Mouse (Mus musculus) thymus, adult 18-20 months (tissue): ENCODE measurements around the gene Olfr1377.
"Not testable (repeated sequence)": the region's sequence is repeated elsewhere in the genome, so short reads cannot be mapped to it uniquely, and the experiment has no call there.

ENCODE experiments used
- DNase-seq, 2 experiments: peaks; one replicate each; pipeline ENCODE4 v3.0.0; 2022; ENCODE audit warnings: mixed read lengths in 2 of 2

Gene Olfr1377

GRCm38 (mm10) chr11:50981667-50982066 is at the start of gene Olfr1377:
Gene Olfr1377, plus strand, starts transcription at chr11:50981967.
- DNase-seq = no peak

DNA sequence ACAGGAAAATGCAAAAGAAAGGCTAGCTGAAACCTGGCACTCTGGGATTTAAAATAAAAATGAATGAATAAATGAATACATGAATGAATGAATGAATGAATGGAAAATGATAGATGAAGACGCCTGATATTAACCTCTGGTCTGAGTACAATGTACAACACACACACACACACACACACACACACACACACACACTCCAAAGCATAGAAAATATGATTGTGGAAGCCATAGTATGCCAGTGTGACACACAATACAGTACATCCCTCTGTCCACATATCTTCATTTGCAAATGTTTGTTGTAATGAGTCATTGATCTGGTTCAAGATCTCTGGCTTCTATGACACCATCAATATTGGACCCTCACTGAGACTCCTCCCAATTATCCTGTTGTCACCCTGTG is 49.7 kb upstream of the Olfr1377 start:
- no peak for DNase-seq

DNA sequence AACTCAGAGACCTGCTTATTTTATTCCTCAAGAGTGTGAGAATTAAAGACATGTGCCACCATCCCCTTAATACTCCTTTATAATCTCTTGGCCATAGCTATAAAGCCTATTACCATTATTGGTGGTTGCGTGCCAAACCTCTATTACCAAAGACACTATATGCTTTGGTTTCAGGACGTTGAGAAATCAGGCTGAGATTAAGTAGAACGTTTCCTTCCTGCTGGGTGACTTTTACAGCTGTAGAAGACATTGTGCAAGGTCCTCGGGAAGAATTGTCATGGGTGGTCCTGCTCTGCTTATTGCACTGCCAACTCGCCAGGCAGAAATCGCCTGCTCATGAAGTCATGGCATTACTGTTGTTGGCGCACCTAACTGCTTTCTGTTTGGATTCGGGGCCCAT is 43.3 kb upstream of the Olfr1377 start:
- no peak for DNase-seq

GRCm38 (mm10) chr11:50939621-50940366 is 42.0 kb upstream of the Olfr1377 start:
- no peak for DNase-seq

DNA sequence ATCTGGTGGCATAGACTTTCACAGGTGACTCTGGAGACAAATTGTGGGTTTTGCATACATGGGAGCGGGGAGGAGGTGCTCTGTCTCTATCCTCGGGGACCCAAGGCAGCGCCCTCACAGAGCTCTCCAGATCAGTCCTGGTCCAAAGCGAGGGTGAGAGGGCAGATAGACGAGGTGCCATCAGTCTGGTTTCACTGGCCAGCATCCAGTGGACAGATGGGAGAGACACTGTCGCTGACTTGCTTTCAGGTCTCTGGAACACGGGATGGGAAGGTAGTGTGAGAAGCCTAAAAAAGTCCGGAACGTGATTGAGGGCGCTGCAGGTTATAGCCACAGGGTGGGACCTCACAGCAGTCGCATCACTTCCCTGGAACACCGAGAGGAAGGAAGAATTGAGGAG is 39.4 kb upstream of the Olfr1377 start:
- no peak for DNase-seq

DNA sequence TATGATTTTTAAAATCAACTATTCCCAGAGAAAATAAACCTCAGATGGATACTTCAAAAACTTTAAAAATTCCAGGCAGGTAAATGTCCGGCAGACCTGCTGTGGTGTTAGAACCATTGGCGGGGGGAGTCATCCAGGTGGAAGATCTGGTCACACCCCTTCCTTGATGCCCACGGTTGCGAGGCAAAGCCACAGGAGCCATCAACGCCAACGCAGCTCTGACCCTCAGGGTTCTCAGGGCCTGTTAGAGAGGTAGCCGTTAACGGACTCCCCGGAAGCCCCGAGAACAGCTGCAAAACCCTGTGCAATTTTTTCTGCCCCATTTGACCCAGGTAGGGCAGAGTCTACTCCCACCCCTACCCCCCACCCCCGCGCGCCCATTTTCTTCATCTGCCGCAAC is 38.3 kb upstream of the Olfr1377 start, which contains the start of gene 4933414I15Rik:
4933414I15Rik (minus strand) TSS at position 260 of the 400 bp plus-strand sequence.
- no peak for DNase-seq

DNA sequence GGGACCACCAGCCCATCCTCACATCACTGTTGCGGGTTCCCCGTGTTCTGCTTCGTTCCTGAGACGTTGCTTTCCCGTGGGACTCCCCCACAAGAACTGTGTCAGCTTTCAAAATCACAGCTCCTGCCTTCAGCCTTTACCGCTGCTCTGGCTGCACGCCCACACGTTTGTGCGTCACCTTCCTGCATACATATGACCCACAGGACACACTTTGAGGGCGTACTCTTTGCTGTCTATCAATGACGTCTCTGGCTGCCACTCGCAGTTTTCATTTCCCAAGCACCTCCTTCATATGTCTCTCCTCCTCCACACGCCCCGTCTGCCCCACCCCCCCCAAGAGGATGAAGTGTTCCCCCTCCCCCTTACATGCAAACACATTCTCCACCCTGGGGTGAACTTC is 29.5 kb upstream of the Olfr1377 start:
- no peak for DNase-seq

- no peak for DNase-seq
These were observed 28.1 kb upstream of the Olfr1377 start, which contains the start of gene Prop1 for GRCm38 (mm10) chr11:50953665-50954064. Gene Prop1, minus strand, starts transcription at chr11:50953765.

GRCm38 (mm10) chr11:50964886-50965285 is 16.9 kb upstream of the Olfr1377 start:
- DNase-seq = no peak

GRCm38 (mm10) chr11:50966230-50966629 is 15.5 kb upstream of the Olfr1377 start, which contains the start of gene Olfr1378:
Gene Olfr1378, plus strand, starts transcription at chr11:50966530.
- DNase-seq = no peak

GRCm38 (mm10) chr11:50977216-50977615 is 4.6 kb upstream of the Olfr1377 start:
- DNase-seq = no peak

DNA sequence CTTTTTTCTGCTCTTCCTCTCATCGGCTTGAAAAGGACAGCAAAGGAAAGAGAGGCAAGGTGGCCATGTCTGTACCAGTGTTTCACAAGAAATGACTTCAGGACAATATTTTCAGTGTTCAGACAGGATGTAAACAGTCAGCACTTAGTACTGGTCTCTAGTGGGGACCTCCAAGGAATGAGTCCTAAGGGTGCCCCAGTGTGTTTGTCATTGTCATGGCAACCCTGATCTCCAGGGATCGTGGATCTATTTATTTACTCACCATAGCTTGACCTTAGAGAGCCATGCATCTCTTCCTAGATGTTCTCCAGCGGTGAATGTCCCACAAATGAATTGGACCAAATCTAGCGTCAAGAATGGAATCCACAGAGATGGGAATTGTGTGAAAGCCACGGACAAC is 21.5 kb downstream of the Olfr1377 start, which contains the start of gene Olfr51:
Olfr51 (plus strand) TSS at position 301 of the 400 bp plus-strand sequence.
- DNase-seq = no peak

DNA sequence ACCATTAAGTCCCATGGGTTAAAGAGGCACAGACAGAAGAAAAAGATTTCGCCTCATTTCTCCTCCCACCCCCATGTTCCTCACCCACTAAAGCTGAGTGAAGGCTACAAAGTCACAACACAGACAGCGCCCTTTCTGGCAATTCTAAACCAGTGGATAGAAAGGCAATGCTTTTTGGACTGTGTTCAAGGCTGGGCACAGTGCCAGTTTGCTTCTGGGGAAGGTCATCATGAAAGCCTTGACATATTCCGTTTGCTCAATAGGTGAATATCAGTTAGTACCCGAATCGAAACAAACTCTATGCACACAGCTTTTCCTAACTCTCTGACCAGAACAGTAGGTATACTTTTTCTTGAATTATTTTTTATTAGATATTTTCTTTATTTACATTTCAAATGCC is 30.1 kb downstream of the Olfr1377 start:
- DNase-seq = no peak

DNA sequence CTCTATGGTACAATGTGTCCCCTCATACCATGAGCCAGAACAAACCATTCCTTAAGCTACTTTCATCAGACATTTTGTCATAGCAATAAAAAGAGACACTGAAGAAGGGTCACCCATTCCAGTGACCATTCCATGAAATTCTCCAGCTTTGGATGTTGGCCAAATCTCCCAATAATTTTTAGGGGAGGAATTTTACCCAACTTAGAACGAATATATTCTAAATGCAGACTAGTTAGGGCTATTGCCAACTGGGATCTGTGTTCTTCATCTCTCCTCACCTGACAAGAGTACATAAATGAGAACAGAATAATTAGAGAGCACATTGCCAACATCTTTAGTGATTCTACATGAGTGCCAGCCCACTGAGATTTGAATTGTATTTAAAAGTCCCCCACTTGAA is 32.2 kb downstream of the Olfr1377 start, which contains the start of gene Olfr54:
Olfr54 (plus strand) TSS at position 301 of the 400 bp plus-strand sequence.
- no peak for DNase-seq

- DNase-seq = no peak
These were observed 34.6 kb downstream of the Olfr1377 start for GRCm38 (mm10) chr11:51016341-51016740.

GRCm38 (mm10) chr11:51026811-51027210 is 45.0 kb downstream of the Olfr1377 start:
- DNase-seq = not testable (repeated sequence)

- not testable (repeated sequence) for DNase-seq
These were observed 47.6 kb downstream of the Olfr1377 start for GRCm38 (mm10) chr11:51029381-51029780.

DNA sequence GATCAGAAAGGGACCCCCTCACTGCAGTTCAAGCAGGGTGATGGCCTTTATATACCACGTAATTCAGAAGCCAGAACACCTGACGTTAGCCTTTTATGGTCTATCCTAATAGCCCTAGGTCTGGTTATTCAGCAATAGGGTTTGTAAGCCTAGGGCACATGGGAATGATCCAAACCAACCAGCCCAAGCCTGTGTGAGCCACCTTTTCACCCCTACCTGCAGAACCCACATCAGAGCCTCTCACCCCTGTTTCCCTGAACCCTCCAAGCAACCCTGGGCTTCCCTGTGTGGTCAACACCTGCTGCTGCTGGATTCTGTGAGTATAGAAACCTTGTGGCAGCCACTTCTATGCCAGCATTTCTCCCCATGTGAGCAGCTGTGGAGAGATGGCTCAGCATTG is 48.5 kb downstream of the Olfr1377 start:
- no peak for DNase-seq

- no peak for DNase-seq
These were observed 51.1 kb downstream of the Olfr1377 start for GRCm38 (mm10) chr11:51032851-51033250.

DNA sequence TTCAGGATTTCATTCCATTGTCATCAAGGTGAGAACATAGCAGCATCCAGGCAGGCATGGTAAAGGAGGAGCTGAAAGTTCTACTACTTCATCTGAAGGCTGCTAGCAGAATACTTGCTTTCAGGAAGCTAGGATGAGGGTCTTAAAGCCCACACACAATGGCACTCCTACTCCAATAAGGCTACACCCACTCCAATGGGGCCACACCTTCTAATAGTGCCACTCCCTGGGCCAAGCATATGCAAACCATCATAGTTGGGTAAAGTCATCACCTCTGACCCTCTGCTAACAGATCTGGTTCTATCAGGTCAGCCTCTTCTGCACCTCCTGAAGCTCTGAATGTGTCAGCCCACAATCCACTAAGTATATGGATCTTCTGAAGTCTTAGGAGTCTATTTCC is 52.4 kb downstream of the Olfr1377 start:
- not testable (repeated sequence) for DNase-seq

DNA sequence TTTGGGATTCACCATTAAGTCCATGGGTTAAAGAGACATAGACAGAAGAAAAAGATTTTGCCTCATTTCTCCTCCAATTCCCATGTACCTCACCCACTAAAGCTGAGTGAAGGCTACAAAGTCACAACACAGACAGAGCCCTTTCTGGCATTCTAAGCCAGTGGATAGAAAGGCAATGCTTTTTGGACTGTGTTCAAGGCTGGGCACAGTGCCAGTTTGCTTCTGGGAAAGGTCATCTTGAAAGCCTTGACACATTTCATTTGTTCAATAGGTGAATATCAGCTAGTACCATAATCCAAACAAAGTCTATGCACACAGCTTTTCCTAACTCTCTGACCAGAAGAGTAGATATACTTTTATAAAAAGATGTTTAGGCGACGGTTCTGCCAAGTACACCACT is 54.2 kb downstream of the Olfr1377 start:
- DNase-seq = no peak
